ENCODE assay signal across 8 mouse cellular contexts in genomic region chr2:168154090-168154881, GRCm38 (mm10). TPM values are rescaled to one million over a fixed set of nuclear protein-coding genes. Genes with fewer than 3 reads are reported as not detected.
A peak's percentile ranks its signal among the peaks of the same experiment; 100 is the strongest.
DNase-seq lines count a peak whose midpoint lies in the region; ATAC-seq lines count a peak whose summit lies in the region.

No protein-coding gene starts in this region.

- ATAC-seq in activated CD4-positive, CD25-positive, alpha-beta regulatory T cell, adult 4 months, result peak; percentile 81
- ATAC-seq in inflammation-experienced regulatory T-cells, adult 6 months, result peak; percentile 82

- DNase-seq in embryo, embryonic 10.5 days (ENCODE audit: low spot score), result peak; percentile 98
- peak; percentile 88 for DNase-seq in gastrocnemius, postnatal 14 days
- peak; percentile 50 to 86 for DNase-seq in left cerebral cortex, postnatal 14 days (ENCODE audit: low spot score in 2 of 2)
- peak; percentile 99 for DNase-seq in mesoderm, embryonic 11.5 days (ENCODE audit: low read depth, low spot score)
- peak; percentile 36 for DNase-seq in right cerebral cortex, postnatal 25 days
- peak; percentile 91 for DNase-seq in urinary bladder, postnatal 4 days (ENCODE audit: low spot score in 2 of 2)

- intact Hi-C loops in gastrocnemius, postnatal 14 days (cut with DNase I; ENCODE audit: low total_unique reads), result no loop called here
- intact Hi-C loops in left cerebral cortex, postnatal 14 days (cut with DNase I), result no loop called here

RNA-seq across cellular contexts. Expression of gene Adnp, which starts 52.6 kb away (rescaled TPM):
- 1 to 10 TPM in 1 of 2 experiments, under 1 TPM in 1; 0.63 to 4.7 TPM for polyA plus RNA-seq in activated CD4-positive, CD25-positive, alpha-beta regulatory T cell, adult 4 months (2017; shearing (Covaris generic))
- 10 to 100 TPM; 19.4 to 23.0 TPM for total RNA-seq in gastrocnemius, postnatal 14 days (2021)
- 1 to 10 TPM; 1.7 to 2.1 (median 1.8) TPM for polyA plus RNA-seq in inflammation-experienced regulatory T-cells, adult 6 months (2017; shearing (Covaris generic))
- 100 to 1,000 TPM in 1 of 2 experiments, 10 to 100 TPM in 1; 99.0 to 106 TPM for total RNA-seq in left cerebral cortex, postnatal 14 days (2021)

Comparison
In these comparisons a context has a peak if more than half of its experiments do, and no peak if none do; other contexts are left out.
1. Peak in every context shown above with its lines: DNase-seq and ATAC-seq.
2. DNase-seq: peak in every context shown above with its lines; median percentile 99 in mesoderm, embryonic 11.5 days; 98 in embryo, embryonic 10.5 days; 91 in urinary bladder, postnatal 4 days; 88 in gastrocnemius, postnatal 14 days; 68 in left cerebral cortex, postnatal 14 days; 36 in right cerebral cortex, postnatal 25 days.
3. RNA of gene Adnp, which starts 52.6 kb away (total RNA-seq): 99.0 to 106 TPM in left cerebral cortex, postnatal 14 days; 19.4 to 23.0 TPM in gastrocnemius, postnatal 14 days; every median in the first group is over 4 times any median in the second.